Mouse (Mus musculus): Measurements from ENCODE around the gene Igf2bp3. TPM values are rescaled to one million over a fixed set of nuclear protein-coding genes. Genes with fewer than 3 reads are reported as not detected.

The Igf2bp3 gene
- polyA plus RNA-seq, 1 experiment from 2014 or later = 114 TPM

DNA sequence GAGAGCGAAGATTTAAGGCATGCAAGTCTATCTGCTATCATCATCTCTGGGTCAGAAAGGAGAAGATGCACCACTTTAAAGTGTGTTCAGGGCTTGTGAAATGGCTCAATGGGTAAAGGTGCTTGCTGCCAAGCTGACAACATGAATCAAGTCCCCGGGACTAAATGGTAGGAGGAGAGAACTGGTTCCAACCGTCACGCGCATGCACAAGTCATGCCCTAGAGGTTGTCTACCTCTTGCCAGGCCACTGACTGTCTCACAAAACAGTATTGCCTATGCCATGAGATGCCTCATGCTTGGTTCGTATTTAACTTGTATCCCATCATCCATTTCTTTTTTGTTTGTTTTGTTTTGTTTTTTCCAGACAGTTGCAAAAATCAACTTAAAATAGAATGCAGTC is 48.9 kb downstream of the Igf2bp3 start:
- Histone ChIP-seq H3K27ac (replicated peaks) (no peak overlapping the region), H3K27me3 (no peaks in the 10 kb centered on the region), H3K9ac (replicated peaks) (no peak overlapping the region), H3K36me3 (peaks cover 3% of the 10 kb centered on the region; the same call in 1 of the 2 replicates), H3K4me3 (no peak overlapping the region), H3K4me2 (replicated peaks) (no peak overlapping the region), H3K4me1 (peaks cover 17% of the 10 kb centered on the region; the same call in 1 of the 2 replicates), H3K9me3 (no peaks in the 10 kb centered on the region)
- 90% methylated on average over 6 of the region's 6 CpGs for WGBS
- no peak for ATAC-seq (ENCODE audit: low FRiP score, low read depth)

DNA sequence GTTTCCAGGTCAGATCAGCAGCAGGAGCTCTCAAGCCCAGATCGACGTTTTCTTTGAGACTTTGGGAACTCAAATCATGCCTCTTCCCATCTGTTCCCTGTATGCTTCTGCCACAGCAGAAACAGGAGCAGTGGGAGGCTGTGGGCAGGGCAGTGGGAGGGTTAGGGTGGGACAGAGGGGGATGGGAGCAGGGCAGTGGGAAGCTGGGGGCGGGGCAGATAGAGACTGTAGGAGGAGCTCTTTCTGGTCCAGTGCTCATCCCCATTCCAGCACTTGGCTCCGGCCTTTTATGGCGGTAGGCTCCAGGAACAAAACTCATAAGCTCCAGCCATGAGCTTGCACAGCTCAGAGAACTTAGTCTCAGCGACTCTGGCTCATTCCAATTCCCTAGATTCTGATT is 49.7 kb downstream of the Igf2bp3 start:
- WGBS = 41% methylated on average over 6 of the region's 6 CpGs
- Histone ChIP-seq H3K4me3 (no peak overlapping the region), H3K4me1 (peaks cover 17% of the 10 kb centered on the region; the same call in 1 of the 2 replicates), H3K4me2 (replicated peaks) (no peak overlapping the region), H3K27me3 (no peaks in the 10 kb centered on the region), H3K36me3 (peaks cover 3% of the 10 kb centered on the region; the same call in 1 of the 2 replicates), H3K9me3 (no peaks in the 10 kb centered on the region), H3K9ac (replicated peaks) (no peak overlapping the region), H3K27ac (replicated peaks) (0 out of 2 replicates have a peak overlapping the region, but pooled peaks have one; percentile 26)
- peak; percentile 58; the same call in 1 of the 2 replicates for ATAC-seq (ENCODE audit: low FRiP score, low read depth)

GRCm38 (mm10) chr6:49164701-49165100 is 50.1 kb downstream of the Igf2bp3 start:
- Histone ChIP-seq H3K27ac (replicated peaks) (0 out of 2 replicates have a peak overlapping the region, but pooled peaks have one; percentile 26), H3K9me3 (no peaks in the 10 kb centered on the region), H3K36me3 (peaks cover 3% of the 10 kb centered on the region; the same call in 1 of the 2 replicates), H3K4me3 (no peak overlapping the region), H3K27me3 (no peaks in the 10 kb centered on the region), H3K9ac (replicated peaks) (no peak overlapping the region), H3K4me1 (peaks cover 17% of the 10 kb centered on the region; the same call in 1 of the 2 replicates), H3K4me2 (replicated peaks) (no peak overlapping the region)
- ATAC-seq (ENCODE audit: low FRiP score, low read depth) = no peak
- WGBS = 65% methylated on average over 11 of the region's 11 CpGs

DNA sequence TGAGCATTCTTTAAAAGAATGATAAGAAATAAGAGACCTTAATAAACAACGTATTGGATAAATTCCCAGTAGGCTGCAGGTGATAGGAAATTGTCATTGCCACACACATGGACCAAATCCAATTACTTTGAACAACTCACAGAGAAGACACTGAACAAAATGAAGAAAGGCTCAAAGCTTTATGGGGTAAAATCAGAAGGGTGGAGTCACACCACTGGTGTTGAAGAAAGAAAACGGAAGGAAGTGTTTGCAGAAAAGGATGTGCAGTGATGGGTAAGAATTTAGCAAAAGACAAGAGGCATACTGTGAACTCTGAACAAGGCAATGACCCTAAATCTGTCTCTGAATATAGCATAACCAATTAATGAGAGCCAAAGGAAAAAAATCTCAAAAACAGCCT is 54.8 kb downstream of the Igf2bp3 start:
- H3K9me3 ChIP-seq = no peaks in the 10 kb centered on the region
- no peak for ATAC-seq (ENCODE audit: low FRiP score, low read depth)
- WGBS = 86% methylated on average over 2 of the region's 2 CpGs
- H3K9ac ChIP-seq (replicated peaks) = no peak overlapping the region
- H3K27me3 ChIP-seq = no peaks in the 10 kb centered on the region
- peaks cover 3% of the 10 kb centered on the region; the same call in 1 of the 2 replicates for H3K36me3 ChIP-seq
- peaks cover 2% of the 10 kb centered on the region; the same call in 1 of the 2 replicates for H3K4me1 ChIP-seq
- H3K27ac ChIP-seq (replicated peaks) = no peak overlapping the region
- no peak overlapping the region for H3K4me3 ChIP-seq
- H3K4me2 ChIP-seq (replicated peaks) = no peak overlapping the region

DNA sequence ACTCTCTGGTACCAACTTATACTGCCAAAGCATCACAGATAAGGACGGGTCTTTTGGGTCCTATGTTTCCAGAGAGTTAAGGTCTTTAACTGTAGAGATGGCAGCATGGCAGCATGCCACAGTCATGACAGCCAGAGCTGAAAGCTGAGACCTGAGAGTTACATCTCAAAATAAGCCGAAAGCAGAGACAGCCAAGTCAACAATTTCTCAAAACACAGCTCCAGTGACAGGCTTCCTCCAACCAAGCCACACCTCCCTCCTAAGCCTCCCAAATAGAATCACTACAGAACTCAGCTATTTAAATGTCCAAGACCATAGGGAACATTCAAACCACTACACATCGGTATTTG is 58.0 kb downstream of the Igf2bp3 start:
- Histone ChIP-seq H3K9me3 (no peaks in the 10 kb centered on the region), H3K4me1 (peaks cover 2% of the 10 kb centered on the region; the same call in 1 of the 2 replicates), H3K27me3 (no peaks in the 10 kb centered on the region), H3K4me3 (no peak overlapping the region), H3K4me2 (replicated peaks) (no peak overlapping the region), H3K36me3 (no peaks in the 10 kb centered on the region; the same call in 1 of the 2 replicates), H3K9ac (replicated peaks) (no peak overlapping the region), H3K27ac (replicated peaks) (no peak overlapping the region)
- no peak for ATAC-seq (ENCODE audit: low FRiP score, low read depth)
- WGBS = 85% methylated on average over 3 of the region's 3 CpGs

- Histone ChIP-seq H3K36me3 (no peaks in the 10 kb centered on the region; the same call in 1 of the 2 replicates), H3K27me3 (no peaks in the 10 kb centered on the region), H3K27ac (replicated peaks) (no peak overlapping the region), H3K9me3 (no peaks in the 10 kb centered on the region), H3K4me3 (no peak overlapping the region), H3K4me1 (peaks cover 7% of the 10 kb centered on the region), H3K9ac (replicated peaks) (no peak overlapping the region), H3K4me2 (replicated peaks) (no peak overlapping the region)
- ATAC-seq (ENCODE audit: low FRiP score, low read depth) = no peak
- 86% methylated on average over 5 of the region's 5 CpGs for WGBS
Measured at GRCm38 (mm10) chr6:49156170-49156825, 58.5 kb downstream of the Igf2bp3 start.

DNA sequence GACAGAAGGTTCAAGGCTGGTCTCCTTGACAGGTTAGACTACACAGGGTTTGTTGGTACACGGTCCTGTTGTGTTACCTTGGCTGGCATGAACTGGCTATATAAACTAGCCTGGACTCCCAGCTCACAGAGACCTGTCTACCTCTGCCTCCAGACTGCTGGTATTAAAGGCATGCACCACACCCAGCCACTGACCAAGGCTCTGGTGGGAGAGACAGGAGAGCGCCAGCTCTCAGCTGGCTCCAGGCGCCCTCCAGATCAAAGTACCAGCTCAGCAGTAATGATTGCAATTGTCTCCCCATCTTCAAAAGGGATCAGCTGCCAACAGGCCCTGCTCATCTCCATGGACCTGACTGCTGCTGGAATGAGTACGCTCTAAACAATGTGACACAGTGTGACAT is 63.3 kb downstream of the Igf2bp3 start:
- Histone ChIP-seq H3K27me3 (no peaks in the 10 kb centered on the region), H3K4me1 (peaks cover 29% of the 10 kb centered on the region), H3K4me2 (replicated peaks) (no peak overlapping the region), H3K9ac (replicated peaks) (no peak overlapping the region), H3K36me3 (no peaks in the 10 kb centered on the region; the same call in 1 of the 2 replicates), H3K4me3 (no peak overlapping the region), H3K27ac (replicated peaks) (0 out of 2 replicates have a peak overlapping the region, but pooled peaks have one; percentile 26), H3K9me3 (no peaks in the 10 kb centered on the region)
- ATAC-seq (ENCODE audit: low FRiP score, low read depth) = 0 out of 2 replicates have a peak, but pooled peaks have one; percentile 16
- WGBS = 67% methylated on average over 4 of the region's 4 CpGs

GRCm38 (mm10) chr6:49150349-49151229 is 64.2 kb downstream of the Igf2bp3 start:
- Histone ChIP-seq H3K9me3 (no peaks in the 10 kb centered on the region), H3K4me1 (peaks cover 31% of the 10 kb centered on the region), H3K27ac (replicated peaks) (no peak overlapping the region), H3K36me3 (no peaks in the 10 kb centered on the region; the same call in 1 of the 2 replicates), H3K4me2 (replicated peaks) (no peak overlapping the region), H3K27me3 (no peaks in the 10 kb centered on the region), H3K9ac (replicated peaks) (no peak overlapping the region), H3K4me3 (no peak overlapping the region)
- no peak for ATAC-seq (ENCODE audit: low FRiP score, low read depth)
- WGBS = 85% methylated on average over 9 of the region's 9 CpGs

GRCm38 (mm10) chr6:49149202-49149930 is 65.4 kb downstream of the Igf2bp3 start:
- Histone ChIP-seq H3K27ac (replicated peaks) (no peak overlapping the region), H3K27me3 (no peaks in the 10 kb centered on the region), H3K4me2 (replicated peaks) (no peak overlapping the region), H3K4me3 (no peak overlapping the region), H3K9ac (replicated peaks) (no peak overlapping the region), H3K4me1 (peaks cover 38% of the 10 kb centered on the region), H3K9me3 (no peaks in the 10 kb centered on the region), H3K36me3 (no peaks in the 10 kb centered on the region; the same call in 1 of the 2 replicates)
- no peak for ATAC-seq (ENCODE audit: low FRiP score, low read depth)
- 77% methylated on average over 5 of the region's 5 CpGs for WGBS

- no peak overlapping the region for H3K9ac ChIP-seq (replicated peaks)
- H3K27ac ChIP-seq (replicated peaks) = no peak overlapping the region
- H3K9me3 ChIP-seq = no peaks in the 10 kb centered on the region
- ATAC-seq (ENCODE audit: low FRiP score, low read depth) = no peak
- 80% methylated on average over 4 of the region's 4 CpGs for WGBS
- H3K36me3 ChIP-seq = no peaks in the 10 kb centered on the region
- no peaks in the 10 kb centered on the region for H3K27me3 ChIP-seq
- no peak overlapping the region for H3K4me2 ChIP-seq (replicated peaks)
- H3K4me1 ChIP-seq = peaks cover 38% of the 10 kb centered on the region
- H3K4me3 ChIP-seq = no peak overlapping the region
Measured at GRCm38 (mm10) chr6:49148781-49149180, 66.0 kb downstream of the Igf2bp3 start.

DNA sequence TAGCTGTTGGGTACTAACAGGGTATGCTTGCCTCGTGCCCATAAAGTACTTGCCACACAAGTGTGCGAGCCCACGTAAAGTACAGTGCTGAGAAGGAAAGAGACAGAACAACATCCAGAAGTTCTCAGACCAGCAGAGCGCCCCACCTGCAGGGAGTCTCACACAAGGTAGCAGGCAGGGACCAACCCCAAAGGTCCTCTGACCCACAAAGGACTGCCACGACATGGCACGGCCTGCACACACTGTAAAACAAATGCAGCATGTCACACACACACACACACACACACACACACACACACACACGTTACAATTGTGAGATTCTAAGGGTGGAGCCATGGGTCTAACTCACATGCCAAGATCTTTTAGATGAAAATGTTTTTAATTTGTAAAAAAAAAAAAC is 66.4 kb downstream of the Igf2bp3 start:
- Histone ChIP-seq H3K27me3 (no peaks in the 10 kb centered on the region), H3K4me2 (replicated peaks) (no peak overlapping the region), H3K36me3 (no peaks in the 10 kb centered on the region), H3K27ac (replicated peaks) (no peak overlapping the region), H3K4me3 (no peak overlapping the region), H3K9ac (replicated peaks) (no peak overlapping the region), H3K4me1 (peaks cover 42% of the 10 kb centered on the region), H3K9me3 (no peaks in the 10 kb centered on the region)
- no peak for ATAC-seq (ENCODE audit: low FRiP score, low read depth)
- 87% methylated on average over 7 of the region's 7 CpGs for WGBS

Measured in midbrain, embryonic 12.5 days (tissue).